Mouse (Mus musculus): ENCODE measurements around the gene Kcnh1.

- TF ChIP-seq CTCF (IDR thresholded peaks at IDR 0.05; ENCODE audit: control insufficient read depth, insufficient read depth, insufficient replicate concordance, low read depth, low read length): no peak
- no peak for TF ChIP-seq POLR2A (IDR thresholded peaks at IDR 0.05; ENCODE audit: control insufficient read depth, low read depth, low read length)
These were observed 257.1 kb downstream of the Kcnh1 start for GRCm38 (mm10) chr1:192447666-192448065.

Data from testis, adult 2 months (tissue).